Mouse (Mus musculus) midbrain, embryonic 16.5 days (tissue): Measurements from ENCODE around the gene Vasp. TPM values are rescaled to one million over a fixed set of nuclear protein-coding genes. Genes with fewer than 3 reads are reported as not detected.
"Not testable (repeated sequence)": the region's sequence is repeated elsewhere in the genome, so short reads cannot be mapped to it uniquely, and the experiment has no call there.

ENCODE experiments used
- ATAC-seq: fragments of 200-750 bp; cut with Nextera tagmentation; 2 replicates; pipeline ENCODE4 v1.8.0; 2017; ENCODE audit warnings: moderate TSS enrichment
- H3K27ac ChIP-seq: fragments of 300-500 bp; sonication (generic); 2 replicates; pipeline ENCODE4 v1.5.1; 2014; ENCODE audit warnings: mild to moderate bottlenecking, low read length, mixed read lengths
- H3K27me3 ChIP-seq: fragments of 300-500 bp; sonication (generic); 2 replicates; pipeline ENCODE4 v1.6.1; 2014; ENCODE audit warnings: low read depth, low read length, mixed read lengths; ENCODE audit not compliant: control insufficient read depth, insufficient read depth
- H3K36me3 ChIP-seq: fragments of 300-500 bp; sonication (generic); 2 replicates; pipeline ENCODE4 v1.6.1; 2014; ENCODE audit warnings: mild to moderate bottlenecking, low read length, moderate library complexity, mixed read lengths; ENCODE audit not compliant: control insufficient read depth, insufficient read depth
- H3K4me1 ChIP-seq: fragments of 300-500 bp; sonication (generic); 2 replicates; pipeline ENCODE4 v1.6.1; 2014; ENCODE audit warnings: mild to moderate bottlenecking, low read length, mixed read lengths; ENCODE audit not compliant: control insufficient read depth, insufficient read depth
- H3K4me2 ChIP-seq: fragments of 300-500 bp; sonication (generic); 2 replicates; pipeline ENCODE4 v1.6.1; 2014; ENCODE audit warnings: mild to moderate bottlenecking, low read length, mixed read lengths
- H3K4me3 ChIP-seq: fragments of 300-500 bp; sonication (generic); 2 replicates; pipeline ENCODE4 v1.5.1; 2014; ENCODE audit warnings: low read depth, mild to moderate bottlenecking, low read length, moderate library complexity, mixed read lengths
- H3K9ac ChIP-seq: fragments of 300-500 bp; sonication (generic); 2 replicates; pipeline ENCODE4 v1.6.1; 2014; ENCODE audit warnings: low read depth, low read length, mixed read lengths
- H3K9me3 ChIP-seq: fragments of 300-500 bp; sonication (generic); replicated peaks from 2 replicates; pipeline ENCODE4 v1.6.1; 2014; ENCODE audit warnings: mild to moderate bottlenecking, low read length, mixed read lengths; ENCODE audit not compliant: control insufficient read depth, poor library complexity, severe bottlenecking
- WGBS: fragments of 180-500 bp; shearing (Covaris S2); extraction: QIAGEN DNeasy Blood & Tissue Kit; methylation state at CpG from one replicate; pipeline ENCODE4 v1.1.7; 2014; 5-methylcytosine and 5-hydroxymethylcytosine counted together
- polyA plus RNA-seq: library from polyadenylated mRNA; unstranded; fragments of >200 nt; fragmentation: Nextera tagmentation; extraction: Ambion mirVana; gene quantifications from 2 replicates; pipeline ENCODE4 v1.2.1, GENCODE M21; 2015

Vasp gene
- polyA plus RNA-seq, 1 experiment from 2014 or later = 35.5 TPM

- not testable (repeated sequence) for H3K27ac ChIP-seq
- WGBS = 34% methylated on average over 6 of the region's 6 CpGs
Measured at GRCm38 (mm10) chr7:19281680-19282304, 10.2 kb upstream of the Vasp start.

GRCm38 (mm10) chr7:19279581-19280114 lies 8.0 kb upstream of the Vasp start, which contains the start of gene Ppm1n:
Gene Ppm1n (minus strand): TSS chr7:19280064.
- peak within 1 kb of the TSS; percentile 40 for H3K4me3 ChIP-seq
- H3K27me3 ChIP-seq = peaks cover 39% of the 10 kb centered on the region
- H3K36me3 ChIP-seq = no peaks in the 10 kb centered on the region
- peak within 1 kb of the TSS; percentile 48 for H3K9ac ChIP-seq
- no peak within 1 kb of the TSS for H3K27ac ChIP-seq
- no peaks in the 10 kb centered on the region for H3K9me3 ChIP-seq
- under 1% methylated on average over 45 of the region's 46 CpGs for WGBS
- peaks cover 19% of the 10 kb centered on the region for H3K4me1 ChIP-seq
- no peak for ATAC-seq
- H3K4me2 ChIP-seq = peak within 1 kb of the TSS; percentile 55

More at GRCm38 (mm10) chr7:19281680-19282304, 10.2 kb upstream of the Vasp start:
- H3K36me3 ChIP-seq, H3K9me3 ChIP-seq, ATAC-seq, H3K9ac ChIP-seq: not testable (repeated sequence)
- H3K4me1 ChIP-seq = peaks cover 21% of the 10 kb centered on the region
- peaks cover 39% of the 10 kb centered on the region for H3K27me3 ChIP-seq
- H3K4me2 ChIP-seq = peak overlapping the region; percentile 71
- H3K4me3 ChIP-seq = peak overlapping the region; percentile 75

GRCm38 (mm10) chr7:19279052-19279451 lies 7.4 kb upstream of the Vasp start:
- Histone ChIP-seq H3K9me3 (no peaks in the 10 kb centered on the region), H3K36me3 (no peaks in the 10 kb centered on the region), H3K9ac (peak overlapping the region; percentile 48; the same call in 1 of the 2 replicates), H3K27me3 (peaks cover 39% of the 10 kb centered on the region), H3K27ac (no peak overlapping the region), H3K4me1 (peaks cover 14% of the 10 kb centered on the region), H3K4me2 (peak overlapping the region; percentile 55), H3K4me3 (peak overlapping the region; percentile 40)
- WGBS = 3% methylated on average over 34 of the region's 34 CpGs
- ATAC-seq = no peak

GRCm38 (mm10) chr7:19276253-19276652 lies 4.6 kb upstream of the Vasp start:
- no peak for ATAC-seq
- no peak overlapping the region for H3K27ac ChIP-seq
- peaks cover 8% of the 10 kb centered on the region; the same call in 1 of the 2 replicates for H3K4me1 ChIP-seq
- 51% methylated on average over 4 of the region's 4 CpGs for WGBS
- H3K4me2 ChIP-seq = no peak overlapping the region
- no peak overlapping the region for H3K9ac ChIP-seq
- no peak overlapping the region for H3K4me3 ChIP-seq
- peaks cover 38% of the 10 kb centered on the region for H3K27me3 ChIP-seq
- no peaks in the 10 kb centered on the region for H3K36me3 ChIP-seq
- H3K9me3 ChIP-seq = no peaks in the 10 kb centered on the region

GRCm38 (mm10) chr7:19272173-19272764 lies 652 bp upstream of the Vasp start:
- Histone ChIP-seq H3K4me3 (peak overlapping the region; percentile 96), H3K9me3 (no peaks in the 10 kb centered on the region), H3K27ac (peak overlapping the region; percentile 87), H3K36me3 (no peaks in the 10 kb centered on the region), H3K4me2 (peak overlapping the region; percentile 72), H3K4me1 (peaks cover 18% of the 10 kb centered on the region), H3K27me3 (no peaks in the 10 kb centered on the region), H3K9ac (peak overlapping the region; percentile 89)
- ATAC-seq = peak; percentile 74
- WGBS = 0% methylated on average over 36 of the region's 36 CpGs

GRCm38 (mm10) chr7:19270509-19271237 lies 944 bp downstream of the Vasp start:
- under 1% methylated on average over 20 of the region's 21 CpGs for WGBS
- Histone ChIP-seq H3K36me3 (no peaks in the 10 kb centered on the region), H3K4me2 (peak overlapping the region; percentile 72), H3K9ac (peak overlapping the region; percentile 89), H3K27ac (no peak overlapping the region; the same call in none of the 2 replicates), H3K27me3 (no peaks in the 10 kb centered on the region), H3K4me3 (peak overlapping the region; percentile 96), H3K9me3 (no peaks in the 10 kb centered on the region), H3K4me1 (peaks cover 18% of the 10 kb centered on the region)
- no peak for ATAC-seq

- no peaks in the 10 kb centered on the region for H3K27me3 ChIP-seq
- 4% methylated on average over 17 of the region's 19 CpGs for WGBS
- no peaks in the 10 kb centered on the region for H3K9me3 ChIP-seq
- H3K4me3 ChIP-seq = peak overlapping the region; percentile 96
- H3K27ac ChIP-seq = peak overlapping the region; percentile 43
- peak overlapping the region; percentile 89 for H3K9ac ChIP-seq
- H3K4me2 ChIP-seq = peak overlapping the region; percentile 72
- H3K36me3 ChIP-seq = no peaks in the 10 kb centered on the region
- peaks cover 18% of the 10 kb centered on the region for H3K4me1 ChIP-seq
- ATAC-seq = no peak
Measured at GRCm38 (mm10) chr7:19269721-19270441, 1.7 kb downstream of the Vasp start.

GRCm38 (mm10) chr7:19268993-19269681 lies 2.5 kb downstream of the Vasp start:
- Histone ChIP-seq H3K27ac (peak overlapping the region; percentile 43; the same call in 1 of the 2 replicates), H3K4me3 (peak overlapping the region; percentile 96), H3K9ac (peak overlapping the region; percentile 89), H3K4me1 (peaks cover 18% of the 10 kb centered on the region), H3K4me2 (peak overlapping the region; percentile 72), H3K27me3 (no peaks in the 10 kb centered on the region), H3K36me3 (peaks cover 2% of the 10 kb centered on the region; the same call in 1 of the 2 replicates), H3K9me3 (no peaks in the 10 kb centered on the region)
- WGBS = 57% methylated on average over 10 of the region's 10 CpGs
- ATAC-seq = no peak
